Mouse (Mus musculus) CH12.LX (cell line): ENCODE measurements around the gene Ccdc88a. TPM values are rescaled to one million over a fixed set of nuclear protein-coding genes. Genes with fewer than 3 reads are reported as not detected.

ENCODE experiments used
- DNase-seq: peaks from one replicate; pipeline ENCODE4 v3.0.0-alpha.2; 2013; ENCODE audit errors: extremely low read depth
- H3K27ac ChIP-seq: 2 replicates; pipeline ENCODE4 v1.5.1; 2012; ENCODE audit warnings: low read depth, mild to moderate bottlenecking, control low read depth, moderate library complexity; ENCODE audit not compliant: insufficient read depth
- H3K27me3 ChIP-seq: replicated peaks from 2 replicates; pipeline ENCODE3; 2012; ENCODE audit warnings: inconsistent platforms
- H3K36me3 ChIP-seq, 2 experiments: replicated peaks in 1 of 2; 2 replicates each; pipeline versions ENCODE3 to v1.6.1; 2012; ENCODE audit warnings: inconsistent platforms in 1 of 2, low read length in 1 of 2, mild to moderate bottlenecking in 1 of 2, mixed read lengths in 1 of 2, moderate library complexity in 1 of 2; ENCODE audit not compliant: control insufficient read depth in 1 of 2, insufficient read depth in 1 of 2
- H3K4me1 ChIP-seq, 2 experiments: 2 replicates each; pipeline ENCODE4 v1.6.1; 2012; ENCODE audit warnings: inconsistent platforms in 1 of 2, moderate library complexity in 1 of 2; ENCODE audit not compliant: insufficient read depth in 2 of 2, control insufficient read depth in 1 of 2
- H3K4me2 ChIP-seq: 2 replicates; pipeline ENCODE4 v1.6.1; 2012; ENCODE audit warnings: low read depth, mild to moderate bottlenecking, control low read depth; ENCODE audit not compliant: poor library complexity, insufficient read depth, severe bottlenecking
- H3K4me3 ChIP-seq, 3 experiments: fragments of 150-350 bp in 1 of 3; sonication (generic) in 1 of 3; replicated peaks in 1 of 3; 2 replicates each; pipeline versions ENCODE3 to v1.5.1; 2011 to 2012; ENCODE audit warnings: low read depth in 2 of 3, low read length in 2 of 3, mild to moderate bottlenecking in 2 of 3, moderate library complexity in 2 of 3, control low read depth in 1 of 3, improper control_type of control experiment in 1 of 3, inconsistent platforms in 1 of 3, mixed read lengths in 1 of 3; ENCODE audit not compliant: poor library complexity in 1 of 3
- H3K79me2 ChIP-seq: replicated peaks from 2 replicates; pipeline ENCODE4 v1.6.1; 2012; ENCODE audit warnings: mild to moderate bottlenecking, moderate library complexity; ENCODE audit not compliant: control insufficient read depth, poor library complexity, insufficient read depth, severe bottlenecking; ENCODE audit errors: extremely low read depth
- H3K9ac ChIP-seq: 2 replicates; pipeline ENCODE4 v1.6.1; 2012; ENCODE audit warnings: low read depth, mild to moderate bottlenecking, control low read depth, moderate library complexity; ENCODE audit not compliant: insufficient read depth
- H3K9me3 ChIP-seq: replicated peaks from 2 replicates; pipeline ENCODE3; 2012; ENCODE audit warnings: low read length, inconsistent platforms, mixed read lengths
- BHLHE40 ChIP-seq: IDR thresholded peaks from 2 replicates; pipeline ENCODE4 v1.6.1; 2011; ENCODE audit warnings: mild to moderate bottlenecking, low read depth, low read length, improper control_type of control experiment
- CHD1 ChIP-seq: IDR thresholded peaks from 2 replicates; pipeline ENCODE4 v1.6.1; 2012; ENCODE audit warnings: low read depth, low read length, improper control_type of control experiment, inconsistent platforms
- CHD2 ChIP-seq: IDR thresholded peaks from 2 replicates; pipeline ENCODE4 v1.6.1; 2011; ENCODE audit warnings: low read length, improper control_type of control experiment
- CTCF ChIP-seq, 2 experiments: IDR thresholded peaks in 1 of 2; conservative IDR thresholded peaks in 1 of 2; 2 replicates each; pipeline ENCODE4 v1.5.1; 2011 to 2012; ENCODE audit warnings: low read depth in 2 of 2, low read length in 2 of 2, improper control_type of control experiment in 1 of 2, inconsistent platforms in 1 of 2, mild to moderate bottlenecking in 1 of 2, moderate library complexity in 1 of 2
- E2F4 ChIP-seq: IDR thresholded peaks from 2 replicates; pipeline ENCODE4 v1.6.1; 2011; ENCODE audit warnings: low read depth, low read length, improper control_type of control experiment; ENCODE audit not compliant: insufficient replicate concordance
- EP300 ChIP-seq: IDR thresholded peaks from 2 replicates; pipeline ENCODE4 v1.6.1; 2011; ENCODE audit warnings: low read length, improper control_type of control experiment
- ETS1 ChIP-seq: conservative IDR thresholded peaks from 2 replicates; pipeline ENCODE4 v1.6.1; 2012; ENCODE audit warnings: low read depth, mild to moderate bottlenecking, inconsistent platforms, low read length, improper control_type of control experiment, moderate library complexity
- IRF4 ChIP-seq: IDR thresholded peaks from 2 replicates; pipeline ENCODE4 v1.6.1; 2014; ENCODE audit warnings: low read depth, mild to moderate bottlenecking, inconsistent platforms, low read length, improper control_type of control experiment
- JUN ChIP-seq: IDR thresholded peaks from 2 replicates; pipeline ENCODE4 v1.6.1; 2011; ENCODE audit warnings: low read depth, mild to moderate bottlenecking, low read length, improper control_type of control experiment, moderate library complexity; ENCODE audit not compliant: insufficient read depth
- JUND ChIP-seq: conservative IDR thresholded peaks from 2 replicates; pipeline ENCODE4 v1.6.1; 2011; ENCODE audit warnings: low read depth, low read length, improper control_type of control experiment
- MAFK ChIP-seq: IDR thresholded peaks from 2 replicates; pipeline ENCODE4 v1.6.1; 2011; ENCODE audit warnings: low read length, improper control_type of control experiment; ENCODE audit not compliant: insufficient replicate concordance
- MAX ChIP-seq: IDR thresholded peaks from 2 replicates; pipeline ENCODE4 v1.6.1; 2011; ENCODE audit warnings: low read length, improper control_type of control experiment
- MAZ ChIP-seq: IDR thresholded peaks from 2 replicates; pipeline ENCODE4 v1.6.1; 2012; ENCODE audit warnings: low read depth, mild to moderate bottlenecking, inconsistent platforms, low read length, improper control_type of control experiment, moderate library complexity
- MYC ChIP-seq: IDR thresholded peaks from 2 replicates; pipeline ENCODE4 v1.6.1; 2011; ENCODE audit warnings: low read depth, mild to moderate bottlenecking, improper control_type of control experiment, low read length
- PAX5 ChIP-seq: IDR thresholded peaks from 2 replicates; pipeline ENCODE4 v1.6.1; 2012; ENCODE audit warnings: low read length, inconsistent platforms, mixed read lengths
- POLR2AphosphoS2 ChIP-seq: IDR thresholded peaks from 2 replicates; pipeline ENCODE4 v1.6.1; 2011; ENCODE audit warnings: low read depth, low read length, improper control_type of control experiment
- RAD21 ChIP-seq: IDR thresholded peaks from 2 replicates; pipeline ENCODE4 v1.6.1; 2011; ENCODE audit warnings: low read depth, mild to moderate bottlenecking, low read length, improper control_type of control experiment, moderate library complexity
- RCOR1 ChIP-seq: conservative IDR thresholded peaks from 2 replicates; pipeline ENCODE4 v1.6.1; 2012; ENCODE audit warnings: low read depth, mild to moderate bottlenecking, inconsistent platforms, low read length, improper control_type of control experiment
- SMC3 ChIP-seq: IDR thresholded peaks from 2 replicates; pipeline ENCODE4 v1.6.1; 2011; ENCODE audit warnings: low read depth, low read length, improper control_type of control experiment
- UBTF ChIP-seq: IDR thresholded peaks from 2 replicates; pipeline ENCODE4 v1.6.1; 2012; ENCODE audit warnings: low read depth, mild to moderate bottlenecking, inconsistent platforms, low read length, improper control_type of control experiment, moderate library complexity
- USF2 ChIP-seq: conservative IDR thresholded peaks from 2 replicates; pipeline ENCODE4 v1.6.1; 2011; ENCODE audit warnings: low read depth, low read length, improper control_type of control experiment
- ZKSCAN1 ChIP-seq: IDR thresholded peaks from 2 replicates; pipeline ENCODE4 v1.6.1; 2012; ENCODE audit warnings: low read depth, inconsistent platforms, low read length, improper control_type of control experiment, borderline replicate concordance
- ZMIZ1 ChIP-seq: IDR thresholded peaks from 2 replicates; pipeline ENCODE4 v1.6.1; 2012; ENCODE audit warnings: low read depth, mild to moderate bottlenecking, inconsistent platforms, low read length, improper control_type of control experiment
- ZNF384 ChIP-seq: IDR thresholded peaks from 2 replicates; pipeline ENCODE4 v1.6.1; 2012; ENCODE audit warnings: low read depth, low read length, improper control_type of control experiment, inconsistent platforms
- dilution Hi-C: fragments of 300-500 bp; cut with MboI; formaldehyde crosslinking; loops from 2 replicates; pipeline ENCODE4 v1.14.3; 2020; ENCODE audit warnings: low sequenced_read_pairs; ENCODE audit not compliant: extremely low pct_unique_long_range_greater_than_20kb, extremely low pct_ligation_motif_present
- in situ Hi-C: fragments of 300-500 bp; cut with MboI; formaldehyde crosslinking; loops from 3 replicates; pipeline ENCODE4 v1.14.3; 2019; ENCODE audit warnings: low sequenced_read_pairs, low pct_ligation_motif_present, low pct_unique_long_range_greater_than_20kb, mixed read lengths
- polyA plus RNA-seq: library from polyadenylated mRNA; unstranded; fragments of >175 nt; gene quantifications from 2 replicates; pipeline ENCODE4 v1.2.1, GENCODE M21; 2012; ENCODE audit warnings: low read depth; ENCODE audit not compliant: insufficient read length
- total RNA-seq, 2 experiments: library from RNA; depleted of rRNA; stranded (reverse); fragments of 300-350 nt in 1 of 2; fragments of >200 nt in 1 of 2; gene quantifications; 2 replicates each; pipeline ENCODE4 v1.2.3; 2012 to 2014

The Ccdc88a gene
- total and polyA plus RNA-seq, 3 experiments = 13.7 to 26.1 (median 15.2) TPM

DNA sequence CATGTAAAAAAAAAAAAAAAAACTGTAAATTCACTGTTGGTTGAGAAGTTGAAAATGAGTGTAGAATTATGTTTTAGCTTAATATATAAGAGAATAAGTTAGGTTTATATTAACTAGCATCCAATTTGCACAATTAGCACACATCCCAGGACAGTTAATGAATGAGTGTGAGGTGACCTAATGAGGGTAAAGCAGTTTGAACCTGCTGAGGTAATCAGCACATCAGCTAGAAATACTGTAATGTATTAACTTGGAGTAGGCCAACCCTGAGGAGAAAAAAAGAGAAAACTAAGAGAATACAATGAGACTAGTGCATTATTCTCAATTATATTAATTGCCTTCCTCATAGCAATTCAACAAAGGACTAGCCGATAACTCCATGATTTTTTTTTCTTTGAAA, 136.0 kb downstream of the Ccdc88a start:
- dilution Hi-C loops (no loop called here), in situ Hi-C loops (no loop called here)
- H3K27me3 ChIP-seq = no peaks in the 10 kb centered on the region
- peaks cover 0 to 16% of the 10 kb centered on the region in 2 experiments; a peak in 2 of 4 replicates for H3K4me1 ChIP-seq
- H3K79me2 ChIP-seq = peaks cover 14% of the 10 kb centered on the region
- peaks cover 18 to 50% of the 10 kb centered on the region in 2 experiments for H3K36me3 ChIP-seq
- no peaks in the 10 kb centered on the region for H3K9me3 ChIP-seq
- H3K9ac ChIP-seq = no peak overlapping the region
- H3K27ac ChIP-seq = no peak overlapping the region
- H3K4me2 ChIP-seq = no peak overlapping the region
- TF ChIP-seq EP300 (0 out of 2 replicates have a peak, but pooled peaks have one; percentile 15), IRF4 (no peak)
- H3K4me3 ChIP-seq = no peak overlapping the region
- DNase-seq = no peak

DNA sequence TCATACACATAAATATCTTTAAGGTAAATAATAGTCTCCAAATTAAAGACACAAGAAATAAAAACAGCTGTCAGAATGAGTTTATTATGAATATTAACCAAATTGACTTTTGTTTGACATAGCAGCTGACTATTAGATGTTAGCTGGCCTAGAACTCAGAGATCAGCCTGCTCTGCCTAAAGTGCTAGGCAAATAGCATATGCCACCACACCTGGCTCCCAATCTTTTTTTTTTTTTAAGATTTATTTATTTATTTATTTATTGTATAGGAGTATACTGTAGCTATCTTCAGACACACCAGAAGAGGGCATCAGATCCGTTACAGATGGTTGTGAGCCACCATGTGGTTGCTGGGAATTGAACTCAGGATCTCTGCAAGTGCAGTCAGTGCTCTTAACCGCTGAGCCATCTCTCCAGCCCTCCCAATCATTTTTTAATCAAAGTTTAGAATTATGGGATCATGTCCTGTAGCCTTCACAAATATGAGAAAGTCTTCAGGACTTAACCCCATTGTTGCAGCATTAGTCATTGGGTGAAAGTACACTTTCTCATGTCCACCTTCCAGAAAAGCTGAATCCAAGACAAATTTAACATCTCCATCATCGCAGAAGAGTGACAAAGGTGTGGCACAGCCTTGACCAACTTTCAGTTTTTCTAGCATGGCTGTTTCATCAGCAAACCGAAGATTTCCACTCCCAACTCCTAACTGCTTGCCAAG, 139.5 kb downstream of the Ccdc88a start:
- Histone ChIP-seq H3K4me3 (no peak overlapping the region), H3K4me1 (peaks cover 0 to 20% of the 10 kb centered on the region in 2 experiments; a peak in 2 of 4 replicates), H3K9me3 (no peaks in the 10 kb centered on the region), H3K9ac (no peak overlapping the region), H3K79me2 (peaks cover 17% of the 10 kb centered on the region), H3K36me3 (peaks cover 8 to 26% of the 10 kb centered on the region in 2 experiments), H3K27ac (no peak overlapping the region), H3K27me3 (no peaks in the 10 kb centered on the region)
- in situ Hi-C loops = no loop called here
- no peak for DNase-seq
- dilution Hi-C loops = no loop called here
- TF ChIP-seq CTCF (conservative IDR thresholded peaks at IDR 0.05 in 1 of 2, IDR thresholded peaks at IDR 0.05 in 1 of 2; ENCODE audit: low read depth in 2 of 2, low read length in 2 of 2) = peak in 1 of 2 experiments; percentile 58; a peak in 2 of 4 replicates
- TF ChIP-seq RCOR1 = no peak
- no peak for TF ChIP-seq JUN
- TF ChIP-seq ZNF384 = peak; percentile 62
- TF ChIP-seq MYC = peak; percentile 56; the same call in 1 of the 2 replicates
- peak; percentile 1 for TF ChIP-seq RAD21
- TF ChIP-seq, all 38 proteins: peak for 4
- no peak overlapping the region for H3K4me2 ChIP-seq

DNA sequence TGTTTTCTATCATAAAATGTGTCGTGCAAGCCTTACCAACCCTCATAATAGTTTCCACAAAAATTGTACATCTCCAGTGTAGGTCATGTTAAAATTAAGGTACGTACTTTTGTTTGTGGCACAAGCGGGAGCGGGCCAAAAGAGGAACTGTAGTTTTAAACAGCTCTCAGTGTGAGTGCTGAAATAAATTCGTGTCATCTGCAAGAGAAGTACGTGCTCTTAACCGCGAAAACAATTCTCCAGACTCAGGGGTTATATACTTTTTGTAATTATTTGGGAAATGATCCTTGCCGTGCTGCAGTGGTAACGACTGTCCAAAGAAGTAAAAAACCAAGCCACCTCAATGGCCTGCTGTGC, 140.8 kb downstream of the Ccdc88a start:
- dilution Hi-C loops = no loop called here
- peaks cover 8 to 26% of the 10 kb centered on the region in 2 experiments for H3K36me3 ChIP-seq
- TF ChIP-seq EP300 (peak; percentile 56), ETS1 (no peak), BHLHE40 (0 out of 2 replicates have a peak, but pooled peaks have one; percentile 28), ZKSCAN1 (no peak), E2F4 (0 out of 2 replicates have a peak, but pooled peaks have one; percentile 44), MAFK (no peak), MAX (no peak), PAX5 (no peak), POLR2AphosphoS2 (no peak), CHD1 (peak; percentile 89), ZMIZ1 (no peak), JUND (no peak), MAZ (no peak), UBTF (no peak), USF2 (no peak), CHD2 (no peak), MYC (no peak), JUN (no peak), SMC3 (no peak)

More for the DNA sequence above, 140.8 kb downstream of the Ccdc88a start:
- H3K4me2 ChIP-seq = peak overlapping the region; percentile 98; the same call in 1 of the 2 replicates
- peaks cover 17% of the 10 kb centered on the region for H3K79me2 ChIP-seq
- in situ Hi-C loops = no loop called here
- peaks cover 0 to 20% of the 10 kb centered on the region in 2 experiments; a peak in 2 of 4 replicates for H3K4me1 ChIP-seq
- H3K27me3 ChIP-seq = no peaks in the 10 kb centered on the region
- peak overlapping the region; percentile 34; the same call in 1 of the 2 replicates for H3K27ac ChIP-seq
- no peaks in the 10 kb centered on the region for H3K9me3 ChIP-seq
- DNase-seq = peak; percentile 44
- H3K9ac ChIP-seq = peak overlapping the region; percentile 67
- peak overlapping the region; percentile 65 to 98 (median 68) for H3K4me3 ChIP-seq
